Mouse (Mus musculus) spleen, adult 10 weeks (tissue): ENCODE measurements around the gene Ror1. TPM values are rescaled to one million over a fixed set of nuclear protein-coding genes. Genes with fewer than 3 reads are reported as not detected.

ENCODE experiments used
- polyA plus RNA-seq: library from polyadenylated mRNA; stranded (reverse); fragments of 350-450 nt; fragmentation: Illumina TruSeq; extraction: RNeasy Lipid Tissue Mini Kit (QIAGEN cat#74804); gene quantifications from one replicate; pipeline ENCODE4 v1.2.3, GENCODE M21; 2015; ENCODE audit warnings: low replicate concordance; ENCODE audit not compliant: insufficient read depth

Gene Ror1
- 2.4 TPM for polyA plus RNA-seq

DNA sequence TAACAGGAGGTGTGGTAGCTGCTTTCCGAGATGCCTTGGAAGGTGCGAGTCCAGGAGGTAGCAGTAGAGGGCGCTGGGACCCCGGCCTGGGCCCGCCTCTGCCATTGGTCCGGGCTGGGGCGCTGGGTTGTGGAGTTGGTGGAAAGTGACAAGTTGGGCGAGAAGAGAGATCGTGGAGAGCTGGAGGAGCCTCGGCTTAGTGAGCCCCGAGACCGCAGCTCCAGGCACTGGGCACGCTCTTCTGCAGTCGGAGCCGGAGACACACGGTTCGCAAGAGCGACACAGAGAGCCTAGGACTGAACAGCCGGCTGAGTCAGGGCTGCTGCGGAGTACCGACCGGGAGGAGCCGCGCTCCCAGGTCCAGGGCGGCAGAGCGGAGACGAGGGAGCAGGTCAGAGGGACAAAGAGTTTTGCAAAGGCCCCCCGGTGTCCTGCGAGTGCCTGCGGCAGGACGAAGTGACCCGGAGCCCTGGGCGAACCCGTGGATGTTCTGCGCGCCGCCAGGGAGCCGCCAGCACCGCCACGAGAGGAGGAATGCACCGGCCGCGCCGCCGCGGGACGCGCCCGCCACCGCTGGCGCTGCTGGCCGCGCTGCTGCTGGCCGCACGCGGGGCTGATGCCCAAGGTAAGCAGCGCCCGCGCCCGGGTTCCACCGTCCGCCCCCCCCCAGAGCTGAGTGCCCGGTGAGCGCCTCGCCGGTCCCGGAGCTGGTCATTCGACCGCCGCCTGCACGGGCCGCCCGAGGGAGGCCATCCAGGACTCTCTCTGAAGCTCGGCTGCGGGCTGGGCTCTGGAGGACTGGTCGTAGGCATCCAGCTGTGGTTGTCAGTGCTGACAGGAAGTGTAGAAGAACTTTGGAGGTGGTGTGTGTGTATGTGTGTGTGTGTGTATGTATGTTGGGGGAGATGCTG is at the start of gene Ror1:
TSS of gene Ror1 (plus strand) at position 107 of the 911 bp plus-strand sequence.

DNA sequence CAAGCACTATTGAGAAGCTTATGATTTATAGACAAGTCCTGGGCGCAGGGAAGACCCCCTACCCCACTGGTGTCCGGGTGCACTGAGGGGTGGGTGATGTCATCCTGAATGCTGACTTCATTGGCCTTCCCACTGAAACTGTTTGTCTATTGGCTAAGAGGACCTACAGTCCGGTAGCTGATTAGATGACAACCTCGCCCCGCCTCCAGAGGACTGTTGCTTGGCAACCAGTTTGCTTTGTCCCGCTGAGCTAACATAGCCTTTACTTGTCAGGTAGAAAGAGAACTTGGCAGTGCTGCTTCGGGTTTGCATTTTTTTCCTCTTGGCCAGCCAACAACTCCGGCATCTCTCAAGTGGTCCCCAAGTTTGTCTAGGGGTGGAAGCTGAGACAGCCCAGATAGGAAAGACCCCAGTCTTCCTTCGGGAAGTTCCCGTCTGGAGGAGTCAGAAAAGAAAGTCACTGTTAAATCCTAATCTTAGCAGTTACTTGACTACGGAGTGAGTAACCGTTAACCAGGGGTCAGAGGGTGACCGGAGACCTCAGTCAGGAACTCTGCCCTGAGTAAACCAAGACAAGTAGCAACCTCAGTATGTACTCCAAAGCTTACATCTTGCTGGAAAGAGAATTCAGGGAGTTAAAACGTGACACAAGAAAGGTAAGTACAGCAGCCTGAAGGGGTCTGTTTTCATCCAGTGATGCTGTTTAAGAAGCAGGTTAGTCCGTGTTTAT is 383.2 kb downstream of the Ror1 start, which contains the start of gene Ube2u:
TSS of gene Ube2u (plus strand) at position 258 of the 730 bp plus-strand sequence.

Other genes with a start within 250 kb of the Ror1 start
- 17.4 TPM for gene Pgm1, start 166.4 kb upstream of the Ror1 start, polyA plus RNA-seq
- gene Itgb3bp, start 166.0 kb upstream of the Ror1 start, polyA plus RNA-seq: 17.3 TPM